Mouse (Mus musculus) kidney, adult 2 months (tissue): ENCODE measurements at regions not wholly inside any gene's neighbourhood (a gene's known extent, or its start where the extent isn't known, plus 50 kb on each side); places are given as distances from the start of the nearest gene placed in this dataset.

Experiments
- CTCF ChIP-seq: fragments of 200-500 bp; conservative IDR thresholded peaks from 2 replicates; pipeline ENCODE4 v1.5.1; 2011; ENCODE audit warnings: low read depth, mild to moderate bottlenecking, control low read depth, low read length, moderate library complexity, mixed read lengths; ENCODE audit not compliant: insufficient read depth, insufficient read length
- POLR2A ChIP-seq: fragments of 200-500 bp; IDR thresholded peaks from one replicate; pipeline ENCODE4 v1.6.1; 2011; ENCODE audit warnings: low read depth, low read length, control low read depth

DNA sequence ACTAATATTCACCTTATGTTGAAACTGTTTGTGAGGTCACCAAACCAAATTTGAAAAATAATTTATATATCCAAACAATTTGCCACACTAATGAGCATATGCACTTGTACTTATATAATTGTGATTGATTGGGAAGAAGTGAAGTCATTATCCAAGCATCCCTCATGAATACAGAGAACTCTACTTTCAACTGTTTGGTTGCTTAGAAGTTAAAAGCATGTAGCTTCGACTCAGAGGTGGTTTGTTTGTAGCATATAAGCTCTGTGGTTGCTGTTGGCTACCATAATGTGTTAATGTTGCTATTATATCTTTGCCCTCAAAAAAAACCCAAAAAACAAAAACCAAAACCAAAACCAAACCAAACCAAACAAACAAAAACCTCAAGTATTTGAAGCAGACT, 54.7 kb upstream of the Lin7a start:
- TF ChIP-seq CTCF (no peak), POLR2A (no peak)
